Mouse (Mus musculus) stomach, embryonic 15.5 days (tissue): Measurements from ENCODE around the gene Gm28048. TPM values are rescaled to one million over a fixed set of nuclear protein-coding genes. Genes with fewer than 3 reads are reported as not detected.
A peak's percentile ranks its signal among the peaks of the same experiment; 100 is the strongest.

Source experiments
- ATAC-seq: fragments of 200-750 bp; cut with Nextera tagmentation; 2 replicates; pipeline ENCODE4 v1.8.0; 2017; ENCODE audit warnings: low read depth, moderate number of reproducible peaks, moderate TSS enrichment; ENCODE audit not compliant: insufficient read depth, low FRiP score
- H3K27ac ChIP-seq: fragments of 300-500 bp; sonication (generic); 2 replicates; pipeline ENCODE4 v1.5.1; 2015; ENCODE audit warnings: mild to moderate bottlenecking, inconsistent platforms
- H3K27me3 ChIP-seq: fragments of 300-500 bp; sonication (generic); replicated peaks from 2 replicates; pipeline ENCODE4 v1.6.1; 2015; ENCODE audit warnings: inconsistent platforms
- H3K36me3 ChIP-seq: fragments of 300-500 bp; sonication (generic); 2 replicates; pipeline ENCODE4 v1.6.1; 2015; ENCODE audit warnings: inconsistent platforms
- H3K4me1 ChIP-seq: fragments of 300-500 bp; sonication (generic); 2 replicates; pipeline ENCODE4 v1.6.1; 2015; ENCODE audit warnings: inconsistent platforms
- H3K4me2 ChIP-seq: fragments of 300-500 bp; sonication (generic); 2 replicates; pipeline ENCODE4 v1.6.1; 2015; ENCODE audit warnings: mild to moderate bottlenecking, inconsistent platforms
- H3K4me3 ChIP-seq: fragments of 300-500 bp; sonication (generic); replicated peaks from 2 replicates; pipeline ENCODE4 v1.5.1; 2015; ENCODE audit warnings: inconsistent platforms
- H3K9ac ChIP-seq: fragments of 300-500 bp; sonication (generic); 2 replicates; pipeline ENCODE4 v1.6.1; 2015; ENCODE audit warnings: inconsistent platforms
- H3K9me3 ChIP-seq: fragments of 300-500 bp; sonication (generic); 2 replicates; pipeline ENCODE4 v1.6.1; 2016; ENCODE audit warnings: inconsistent platforms
- WGBS: fragments of 180-500 bp; shearing (Covaris S2); methylation state at CpG from one replicate; pipeline ENCODE4 v1.1.7; 2015; 5-methylcytosine and 5-hydroxymethylcytosine counted together
- polyA plus RNA-seq: library from polyadenylated mRNA; unstranded; fragments of >200 nt; fragmentation: Nextera tagmentation; extraction: Ambion mirVana; gene quantifications from 2 replicates; pipeline ENCODE4 v1.2.1, GENCODE M21; 2015

Gm28048 gene
- polyA plus RNA-seq, 1 experiment from 2014 or later = 12.1 TPM

DNA sequence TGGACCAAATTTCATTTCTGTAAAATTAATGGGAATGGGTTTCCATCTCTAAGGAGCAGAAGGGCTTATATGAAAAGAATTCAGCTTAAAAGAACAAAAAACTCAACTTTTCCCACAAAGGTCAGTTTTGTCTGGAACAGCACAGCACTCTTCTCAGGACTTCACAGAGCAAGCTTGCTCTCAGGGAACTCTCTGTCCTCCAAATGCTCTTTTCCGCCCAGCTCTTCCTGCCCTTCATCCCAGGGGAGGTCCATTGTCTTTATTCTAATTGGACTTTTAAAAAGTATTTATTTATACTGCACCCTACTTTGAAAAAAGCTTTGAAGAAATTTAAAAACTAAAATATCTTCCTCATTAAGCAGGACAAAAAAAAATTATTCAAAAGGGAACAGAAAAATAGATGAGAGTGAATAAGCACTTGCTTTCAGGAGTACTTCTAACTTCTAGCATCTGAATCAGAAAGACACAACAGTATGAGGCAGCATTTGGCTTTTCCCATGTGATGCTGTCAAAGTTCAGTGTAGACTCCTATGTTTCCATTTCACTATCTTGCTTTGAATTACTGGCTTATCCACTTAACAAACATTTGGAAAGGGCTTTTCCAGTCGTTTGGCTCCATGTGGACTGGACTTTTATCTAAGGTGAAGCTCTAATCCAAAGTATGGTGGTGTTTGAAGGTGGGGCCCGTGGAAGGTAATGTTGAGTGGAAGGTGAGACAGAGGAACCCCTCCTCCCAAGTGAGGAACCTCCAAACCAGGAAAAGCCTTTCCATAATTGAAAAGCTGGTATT lies 101.3 kb downstream of the Gm28048 start:
- 57% methylated on average over 3 of the region's 3 CpGs for WGBS
- H3K27ac ChIP-seq = no peak overlapping the region

DNA sequence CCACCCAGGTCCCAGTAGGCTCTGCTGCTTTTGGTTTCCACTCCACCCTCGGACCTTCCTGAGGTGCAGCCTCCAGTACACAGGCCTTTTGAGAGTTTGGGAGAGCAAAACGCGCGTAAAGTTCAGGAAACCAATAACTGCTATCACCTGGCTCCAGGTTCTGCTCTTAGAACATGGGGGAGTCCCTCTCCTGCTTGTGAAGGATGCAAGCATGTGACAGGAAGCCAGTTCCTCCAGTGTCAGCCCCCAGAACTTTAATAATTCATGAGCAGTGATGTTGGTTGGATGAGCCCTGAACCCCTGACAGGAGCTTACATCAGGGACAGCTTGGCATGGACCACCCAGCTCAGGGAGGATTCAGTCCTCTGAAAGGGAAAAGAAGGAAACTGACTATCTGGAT lies 102.2 kb downstream of the Gm28048 start:
- Histone ChIP-seq H3K27ac (no peak overlapping the region), H3K4me1 (no peaks in the 10 kb centered on the region), H3K27me3 (no peaks in the 10 kb centered on the region), H3K9ac (no peak overlapping the region), H3K9me3 (no peaks in the 10 kb centered on the region), H3K4me2 (no peak overlapping the region), H3K36me3 (no peaks in the 10 kb centered on the region), H3K4me3 (no peak overlapping the region)
- 88% methylated on average over 4 of the region's 4 CpGs for WGBS
- ATAC-seq = no peak

More for the DNA sequence above, 101.3 kb downstream of the Gm28048 start:
- Histone ChIP-seq H3K9ac (no peak overlapping the region), H3K4me3 (no peak overlapping the region), H3K9me3 (no peaks in the 10 kb centered on the region), H3K36me3 (no peaks in the 10 kb centered on the region), H3K4me2 (no peak overlapping the region), H3K4me1 (no peaks in the 10 kb centered on the region), H3K27me3 (no peaks in the 10 kb centered on the region)
- no peak for ATAC-seq

DNA sequence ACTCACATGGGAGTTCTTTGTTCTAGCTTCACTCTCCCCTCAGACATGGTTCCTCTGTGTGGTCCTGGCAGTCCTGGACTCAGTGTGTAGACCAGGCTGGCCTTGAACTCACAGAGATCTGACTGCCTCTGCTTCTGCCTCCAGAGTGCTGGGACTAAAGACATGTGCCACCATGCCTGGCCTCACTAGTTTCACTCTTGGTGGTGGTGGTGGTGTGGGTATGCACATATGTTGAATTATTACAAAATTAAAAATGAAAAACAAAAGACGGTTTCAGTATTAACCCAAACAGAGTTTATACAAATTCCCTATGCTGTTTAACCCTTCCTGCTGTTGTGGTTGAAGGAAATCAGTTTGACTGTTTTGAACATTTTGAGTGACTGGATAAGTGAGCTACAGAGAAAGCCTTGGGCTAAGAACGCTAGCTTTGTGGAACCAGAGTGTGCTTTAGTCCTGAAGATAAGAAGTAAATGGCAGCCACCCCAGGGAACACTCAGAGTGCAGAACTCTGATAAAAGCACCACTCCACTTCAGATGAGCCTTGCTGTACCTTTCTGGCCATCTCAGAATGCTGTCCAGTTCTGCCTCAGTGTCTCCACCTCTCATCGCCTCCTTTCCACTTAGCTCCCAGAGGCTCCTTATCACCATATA lies 105.1 kb downstream of the Gm28048 start:
- Histone ChIP-seq H3K36me3 (no peaks in the 10 kb centered on the region), H3K27me3 (no peaks in the 10 kb centered on the region), H3K4me1 (no peaks in the 10 kb centered on the region), H3K4me3 (no peak overlapping the region), H3K27ac (no peak overlapping the region), H3K9ac (no peak overlapping the region), H3K4me2 (no peak overlapping the region), H3K9me3 (no peaks in the 10 kb centered on the region)
- 73% methylated on average over 3 of the region's 3 CpGs for WGBS
- 0 out of 2 replicates have a peak, but pooled peaks have one; percentile 56 for ATAC-seq

DNA sequence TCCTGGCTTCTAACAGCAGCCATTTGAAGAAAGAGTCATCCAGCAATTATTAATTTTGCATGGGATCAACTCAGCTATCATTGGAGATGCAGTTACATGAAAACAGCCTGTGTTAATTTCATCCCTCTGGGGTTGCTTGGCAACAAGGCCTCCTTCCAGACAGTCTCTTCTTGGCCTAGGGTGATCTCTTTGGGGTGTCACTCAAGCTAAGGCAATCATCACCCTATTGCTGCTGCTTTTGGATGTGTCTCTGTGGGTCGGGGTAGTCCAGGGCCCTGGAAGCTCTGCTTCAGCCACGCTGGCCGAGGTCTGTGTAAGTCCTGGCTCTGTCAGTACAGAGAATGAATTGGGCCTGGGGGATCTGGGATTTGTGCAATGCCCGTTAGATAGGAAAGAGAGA lies 106.6 kb downstream of the Gm28048 start:
- Histone ChIP-seq H3K9me3 (no peaks in the 10 kb centered on the region), H3K27me3 (no peaks in the 10 kb centered on the region), H3K36me3 (no peaks in the 10 kb centered on the region), H3K27ac (no peak overlapping the region), H3K9ac (no peak overlapping the region), H3K4me3 (no peak overlapping the region), H3K4me2 (no peak overlapping the region), H3K4me1 (no peaks in the 10 kb centered on the region)
- no peak for ATAC-seq
- 79% methylated on average over 4 of the region's 4 CpGs for WGBS

DNA sequence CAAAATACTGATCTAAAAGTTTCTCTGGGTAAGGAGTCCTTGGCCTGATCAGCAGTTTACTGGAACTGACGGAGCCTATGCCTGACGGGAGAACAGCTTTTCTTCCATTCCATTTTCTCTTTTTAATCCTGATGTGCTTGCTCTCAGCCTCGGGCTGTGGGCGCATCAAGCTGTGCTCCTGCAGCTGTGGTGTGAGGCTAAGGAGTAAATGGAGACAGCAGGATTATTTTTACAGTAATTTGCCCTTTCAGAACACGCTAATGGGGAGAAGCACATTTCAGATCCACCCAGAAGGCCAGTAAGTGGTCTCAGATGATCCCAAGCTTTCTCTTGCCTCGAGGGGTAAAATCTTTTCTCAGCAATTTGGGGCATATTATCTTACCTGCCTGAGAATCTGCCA lies 107.1 kb downstream of the Gm28048 start:
- Histone ChIP-seq H3K4me3 (no peak overlapping the region), H3K9ac (no peak overlapping the region), H3K4me1 (no peaks in the 10 kb centered on the region), H3K4me2 (no peak overlapping the region), H3K27ac (no peak overlapping the region), H3K9me3 (no peaks in the 10 kb centered on the region), H3K36me3 (no peaks in the 10 kb centered on the region), H3K27me3 (no peaks in the 10 kb centered on the region)
- ATAC-seq = no peak
- 70% methylated on average over 6 of the region's 6 CpGs for WGBS

DNA sequence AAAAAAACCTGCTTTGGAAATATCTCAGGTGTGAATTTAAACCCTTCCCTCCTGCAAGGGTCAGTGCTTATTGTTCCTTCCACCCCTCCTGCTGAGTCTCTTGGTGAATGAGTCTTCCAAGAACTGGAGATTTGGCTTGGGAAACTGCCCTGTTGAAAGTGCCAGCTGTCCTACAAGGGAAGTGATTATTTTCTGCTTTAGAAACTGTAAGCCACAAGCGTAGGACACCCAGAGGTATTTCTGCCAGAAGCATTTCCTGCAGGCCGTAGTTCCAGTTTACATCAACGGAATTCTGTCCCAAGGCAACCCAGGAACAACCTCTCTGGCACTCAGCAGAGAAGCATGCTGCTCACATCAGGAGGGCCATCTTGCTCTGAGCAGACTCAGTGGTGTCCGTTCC lies 108.5 kb downstream of the Gm28048 start:
- Histone ChIP-seq H3K9ac (no peak overlapping the region), H3K36me3 (no peaks in the 10 kb centered on the region), H3K4me3 (no peak overlapping the region), H3K27me3 (no peaks in the 10 kb centered on the region), H3K9me3 (no peaks in the 10 kb centered on the region), H3K4me1 (no peaks in the 10 kb centered on the region), H3K4me2 (no peak overlapping the region), H3K27ac (no peak overlapping the region)
- no peak for ATAC-seq
- WGBS = 65% methylated on average over 4 of the region's 4 CpGs

DNA sequence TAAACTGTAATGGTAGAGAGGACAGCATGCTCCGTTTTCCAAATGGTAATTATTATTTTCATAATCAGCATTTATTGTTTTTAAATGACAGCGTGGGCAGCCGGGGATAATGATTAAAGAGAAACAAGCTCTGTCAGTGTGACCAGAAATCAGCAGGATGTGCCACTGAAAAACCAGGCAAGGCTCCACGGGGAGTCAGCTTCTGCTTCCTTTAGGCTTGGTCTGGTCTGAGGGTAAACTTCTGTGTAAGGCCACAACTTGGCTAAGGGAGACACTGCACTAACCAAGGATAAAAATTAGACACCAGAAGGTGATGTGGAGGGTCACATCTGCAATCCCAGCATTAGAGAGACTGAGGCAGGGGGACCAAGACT lies 109.6 kb downstream of the Gm28048 start:
- H3K27ac ChIP-seq = no peak overlapping the region
- no peak overlapping the region; the same call in 1 of the 2 replicates for H3K4me2 ChIP-seq
- 43% methylated on average over 4 of the region's 4 CpGs for WGBS

DNA sequence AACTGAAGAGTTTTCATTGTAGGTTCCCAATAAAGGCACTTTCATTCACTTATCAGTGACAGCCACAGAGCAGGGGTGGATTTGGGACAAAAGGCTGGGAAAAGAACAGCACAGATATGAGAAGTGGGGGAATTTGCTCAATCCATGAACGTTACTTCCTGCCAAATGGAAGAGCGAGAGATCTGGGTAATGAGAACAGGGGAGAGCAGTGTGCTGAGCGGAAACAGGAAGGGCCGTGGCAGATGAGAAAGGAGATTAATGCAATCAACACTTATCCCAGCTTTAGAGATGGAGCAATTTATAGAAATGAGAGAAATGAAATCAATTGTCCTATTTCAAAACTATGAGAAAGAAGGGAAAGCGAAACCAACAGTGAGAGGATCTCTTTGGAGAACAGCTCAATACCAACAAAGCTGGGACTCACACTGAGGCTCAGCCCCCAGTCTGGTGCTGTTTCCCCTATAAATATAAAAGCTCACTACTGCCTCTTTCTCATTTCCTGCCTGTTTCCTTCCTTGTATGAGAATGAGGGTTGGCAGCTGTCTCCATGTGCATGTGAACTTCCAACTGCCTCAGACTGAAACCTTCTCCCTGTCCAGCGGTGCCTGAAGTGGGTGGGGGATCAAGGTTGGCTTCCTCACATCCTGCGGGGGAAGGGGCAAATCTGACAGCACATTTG lies 110.1 kb downstream of the Gm28048 start:
- H3K36me3 ChIP-seq = no peaks in the 10 kb centered on the region
- 47% methylated on average over 7 of the region's 7 CpGs for WGBS
- 0 out of 2 replicates have a peak, but pooled peaks have one; percentile 35 for ATAC-seq
- peak overlapping the region; percentile 17; the same call in 1 of the 2 replicates for H3K27ac ChIP-seq
- no peak overlapping the region for H3K9ac ChIP-seq
- H3K4me2 ChIP-seq = peak overlapping the region; percentile 6; the same call in 1 of the 2 replicates
- H3K9me3 ChIP-seq = no peaks in the 10 kb centered on the region
- H3K4me1 ChIP-seq = no peaks in the 10 kb centered on the region
- no peak overlapping the region for H3K4me3 ChIP-seq
- H3K27me3 ChIP-seq = no peaks in the 10 kb centered on the region

More for the DNA sequence above, 109.6 kb downstream of the Gm28048 start:
- H3K9ac ChIP-seq = no peak overlapping the region
- no peak overlapping the region for H3K4me3 ChIP-seq
- H3K27me3 ChIP-seq = no peaks in the 10 kb centered on the region
- no peaks in the 10 kb centered on the region for H3K36me3 ChIP-seq
- H3K9me3 ChIP-seq = no peaks in the 10 kb centered on the region
- ATAC-seq = no peak
- no peaks in the 10 kb centered on the region for H3K4me1 ChIP-seq

DNA sequence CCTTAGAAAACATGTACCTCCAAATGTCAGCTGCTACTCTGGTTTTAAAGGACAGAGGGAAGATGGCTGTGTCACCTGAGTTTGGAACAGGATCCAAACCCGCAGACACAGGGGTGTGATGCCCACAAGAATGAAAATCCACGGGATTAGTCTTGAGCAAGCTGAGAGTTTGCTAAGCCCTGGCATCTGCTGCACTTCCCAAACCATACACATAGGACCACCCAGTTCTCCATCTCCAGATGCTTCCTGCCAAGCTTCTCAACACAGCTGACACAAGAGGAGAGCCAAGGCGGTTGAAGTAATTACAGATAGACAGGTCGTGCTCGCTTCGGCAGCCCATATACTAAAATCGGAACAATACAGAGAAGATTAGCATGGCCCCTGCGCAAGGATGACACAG lies 113.3 kb downstream of the Gm28048 start:
- H3K4me3 ChIP-seq = no peak overlapping the region
- H3K36me3 ChIP-seq = no peaks in the 10 kb centered on the region
- no peak for ATAC-seq
- H3K27ac ChIP-seq = no peak overlapping the region
- no peaks in the 10 kb centered on the region for H3K27me3 ChIP-seq
- 82% methylated on average over 8 of the region's 8 CpGs for WGBS
- H3K9ac ChIP-seq = no peak overlapping the region
- H3K9me3 ChIP-seq = no peaks in the 10 kb centered on the region
- no peaks in the 10 kb centered on the region for H3K4me1 ChIP-seq
- no peak overlapping the region for H3K4me2 ChIP-seq

DNA sequence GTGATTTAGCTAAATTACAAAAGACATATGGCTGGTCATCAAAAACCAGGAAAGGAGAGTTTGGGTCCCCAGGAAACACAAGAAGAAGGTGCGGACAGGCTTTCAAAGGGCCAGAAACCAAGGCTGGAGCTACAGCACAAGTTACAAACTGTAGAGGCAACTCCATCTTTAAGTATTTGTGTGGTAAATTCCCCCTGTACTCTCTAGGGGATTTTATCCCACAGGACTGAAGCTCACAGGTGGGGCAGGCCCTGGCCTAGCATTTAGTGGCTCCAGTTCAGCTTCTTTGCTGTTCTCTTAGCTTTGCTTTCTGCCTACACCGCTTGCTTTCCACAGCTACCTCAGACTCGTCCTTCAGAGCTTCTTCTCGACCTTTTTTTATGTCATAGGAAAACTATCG lies 114.2 kb downstream of the Gm28048 start:
- no peak overlapping the region for H3K4me3 ChIP-seq
- no peaks in the 10 kb centered on the region for H3K4me1 ChIP-seq
- no peak overlapping the region for H3K9ac ChIP-seq
- no peak for ATAC-seq
- no peaks in the 10 kb centered on the region for H3K36me3 ChIP-seq
- H3K27me3 ChIP-seq = no peaks in the 10 kb centered on the region
- H3K27ac ChIP-seq = no peak overlapping the region
- H3K4me2 ChIP-seq = no peak overlapping the region
- no peaks in the 10 kb centered on the region for H3K9me3 ChIP-seq
- WGBS = 87% methylated on average over 5 of the region's 5 CpGs

DNA sequence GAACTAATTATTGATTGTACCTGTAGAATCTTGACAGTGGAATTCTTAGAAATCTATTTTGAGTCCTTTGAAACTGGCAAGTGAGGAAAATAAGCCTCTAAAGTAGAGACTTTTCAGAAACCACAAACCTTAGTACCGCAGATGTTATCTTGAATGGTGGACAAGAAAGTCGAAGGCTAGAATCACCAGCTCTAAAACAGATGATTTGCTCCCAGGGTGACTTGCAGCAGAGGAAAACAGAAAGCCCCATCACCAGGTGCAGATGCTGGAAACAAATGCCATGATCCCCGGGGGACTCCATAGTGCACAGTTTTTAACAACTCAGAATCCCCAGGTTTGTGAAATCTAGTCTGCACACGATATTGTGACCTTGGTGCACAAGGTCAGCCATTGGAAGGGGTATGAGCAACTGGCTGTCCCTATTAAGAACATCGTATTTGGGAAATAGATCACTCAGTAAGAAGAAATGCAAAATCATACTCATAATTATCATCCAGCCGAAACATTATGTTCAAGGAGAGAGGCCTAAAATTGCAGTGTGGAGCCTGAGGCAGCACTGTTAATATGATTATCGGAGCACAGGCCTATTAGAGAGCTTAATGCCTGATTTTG lies 116.1 kb downstream of the Gm28048 start:
- no peak overlapping the region for H3K9ac ChIP-seq
- ATAC-seq = no peak
- no peaks in the 10 kb centered on the region for H3K9me3 ChIP-seq
- no peak overlapping the region for H3K4me2 ChIP-seq
- H3K36me3 ChIP-seq = no peaks in the 10 kb centered on the region
- no peak overlapping the region for H3K4me3 ChIP-seq
- peaks cover 2% of the 10 kb centered on the region; the same call in 1 of the 2 replicates for H3K4me1 ChIP-seq
- H3K27me3 ChIP-seq = no peaks in the 10 kb centered on the region
- H3K27ac ChIP-seq = no peak overlapping the region
- 83% methylated on average over 7 of the region's 7 CpGs for WGBS
